Mouse (Mus musculus): ENCODE results near the gene Kdm4b. TPM values are rescaled to one million over a fixed set of nuclear protein-coding genes. Genes with fewer than 3 reads are reported as not detected.

Gene Kdm4b
- polyA plus RNA-seq, 1 experiment from 2014 or later = 33.5 TPM

GRCm38 (mm10) chr17:56348128-56348527 is 22.3 kb downstream of the Kdm4b start:
- Histone ChIP-seq H3K4me2 (ENCODE audit: low read length) (no peak overlapping the region), H3K27me3 (replicated peaks; ENCODE audit: control insufficient read depth, insufficient read depth, low read length) (no peaks in the 10 kb centered on the region), H3K4me3 (ENCODE audit: low read depth, low read length) (no peak overlapping the region), H3K27ac (ENCODE audit: low read depth) (no peak overlapping the region), H3K9ac (ENCODE audit: low read length) (no peak overlapping the region), H3K36me3 (ENCODE audit: control insufficient read depth, insufficient read depth, low read length) (peaks cover 16% of the 10 kb centered on the region), H3K9me3 (ENCODE audit: control insufficient read depth, low read length) (no peaks in the 10 kb centered on the region), H3K4me1 (replicated peaks; ENCODE audit: control insufficient read depth, insufficient read depth, low read length) (no peaks in the 10 kb centered on the region)
- no peak for ATAC-seq (replicated peaks; ENCODE audit: low FRiP score, low TSS enrichment, low read depth)
- WGBS = 69% methylated on average over 4 of the region's 4 CpGs
- DNase-seq (ENCODE audit: low spot score) = no peak

GRCm38 (mm10) chr17:56348586-56348985 is 22.7 kb downstream of the Kdm4b start:
- Histone ChIP-seq H3K4me3 (ENCODE audit: low read depth, low read length) (no peak overlapping the region), H3K4me2 (ENCODE audit: low read length) (no peak overlapping the region), H3K9me3 (ENCODE audit: control insufficient read depth, low read length) (no peaks in the 10 kb centered on the region), H3K27ac (ENCODE audit: low read depth) (no peak overlapping the region), H3K9ac (ENCODE audit: low read length) (no peak overlapping the region), H3K36me3 (ENCODE audit: control insufficient read depth, insufficient read depth, low read length) (peaks cover 20% of the 10 kb centered on the region), H3K4me1 (replicated peaks; ENCODE audit: control insufficient read depth, insufficient read depth, low read length) (no peaks in the 10 kb centered on the region), H3K27me3 (replicated peaks; ENCODE audit: control insufficient read depth, insufficient read depth, low read length) (no peaks in the 10 kb centered on the region)
- DNase-seq (ENCODE audit: low spot score) = no peak
- ATAC-seq (replicated peaks; ENCODE audit: low FRiP score, low TSS enrichment, low read depth) = no peak

GRCm38 (mm10) chr17:56350694-56351093 is 24.8 kb downstream of the Kdm4b start:
- Histone ChIP-seq H3K4me3 (ENCODE audit: low read depth, low read length) (no peak overlapping the region), H3K9me3 (ENCODE audit: control insufficient read depth, low read length) (no peaks in the 10 kb centered on the region), H3K27me3 (replicated peaks; ENCODE audit: control insufficient read depth, insufficient read depth, low read length) (no peaks in the 10 kb centered on the region), H3K27ac (ENCODE audit: low read depth) (no peak overlapping the region), H3K9ac (ENCODE audit: low read length) (no peak overlapping the region), H3K36me3 (ENCODE audit: control insufficient read depth, insufficient read depth, low read length) (peaks cover 39% of the 10 kb centered on the region), H3K4me2 (ENCODE audit: low read length) (no peak overlapping the region), H3K4me1 (replicated peaks; ENCODE audit: control insufficient read depth, insufficient read depth, low read length) (no peaks in the 10 kb centered on the region)
- DNase-seq (ENCODE audit: low spot score) (peak; percentile 92), ATAC-seq (replicated peaks; ENCODE audit: low FRiP score, low TSS enrichment, low read depth) (peak; percentile 74)
- WGBS = 40% methylated on average over 2 of the region's 2 CpGs

GRCm38 (mm10) chr17:56356921-56357885 is 31.3 kb downstream of the Kdm4b start:
- no peaks in the 10 kb centered on the region for H3K27me3 ChIP-seq (replicated peaks; ENCODE audit: control insufficient read depth, insufficient read depth, low read length)
- H3K36me3 ChIP-seq (ENCODE audit: control insufficient read depth, insufficient read depth, low read length) = peaks cover 67% of the 10 kb centered on the region
- ATAC-seq (replicated peaks; ENCODE audit: low FRiP score, low TSS enrichment, low read depth) = peak; percentile 57
- DNase-seq (ENCODE audit: low spot score) = peak; percentile 76
- H3K9ac ChIP-seq (ENCODE audit: low read length) = no peak overlapping the region
- no peak overlapping the region for H3K27ac ChIP-seq (ENCODE audit: low read depth)
- H3K9me3 ChIP-seq (ENCODE audit: control insufficient read depth, low read length) = no peaks in the 10 kb centered on the region
- H3K4me3 ChIP-seq (ENCODE audit: low read depth, low read length) = no peak overlapping the region
- no peaks in the 10 kb centered on the region for H3K4me1 ChIP-seq (replicated peaks; ENCODE audit: control insufficient read depth, insufficient read depth, low read length)
- H3K4me2 ChIP-seq (ENCODE audit: low read length) = no peak overlapping the region
- WGBS = 63% methylated on average over 9 of the region's 9 CpGs

GRCm38 (mm10) chr17:56359183-56359725 is 33.4 kb downstream of the Kdm4b start:
- 83% methylated on average over 3 of the region's 3 CpGs for WGBS
- H3K4me2 ChIP-seq (ENCODE audit: low read length) = no peak overlapping the region
- H3K36me3 ChIP-seq (ENCODE audit: control insufficient read depth, insufficient read depth, low read length) = peaks cover 56% of the 10 kb centered on the region
- H3K4me3 ChIP-seq (ENCODE audit: low read depth, low read length) = no peak overlapping the region
- ATAC-seq (replicated peaks; ENCODE audit: low FRiP score, low TSS enrichment, low read depth) = no peak
- H3K4me1 ChIP-seq (replicated peaks; ENCODE audit: control insufficient read depth, insufficient read depth, low read length) = no peaks in the 10 kb centered on the region
- no peaks in the 10 kb centered on the region for H3K27me3 ChIP-seq (replicated peaks; ENCODE audit: control insufficient read depth, insufficient read depth, low read length)
- no peak overlapping the region for H3K27ac ChIP-seq (ENCODE audit: low read depth)
- DNase-seq (ENCODE audit: low spot score) = no peak
- no peak overlapping the region for H3K9ac ChIP-seq (ENCODE audit: low read length)
- no peaks in the 10 kb centered on the region for H3K9me3 ChIP-seq (ENCODE audit: control insufficient read depth, low read length)

GRCm38 (mm10) chr17:56359864-56360263 is 34.0 kb downstream of the Kdm4b start:
- no peaks in the 10 kb centered on the region for H3K9me3 ChIP-seq (ENCODE audit: control insufficient read depth, low read length)
- no peaks in the 10 kb centered on the region for H3K4me1 ChIP-seq (replicated peaks; ENCODE audit: control insufficient read depth, insufficient read depth, low read length)
- no peak overlapping the region for H3K4me2 ChIP-seq (ENCODE audit: low read length)
- no peak overlapping the region for H3K9ac ChIP-seq (ENCODE audit: low read length)
- DNase-seq (ENCODE audit: low spot score) (no peak), ATAC-seq (replicated peaks; ENCODE audit: low FRiP score, low TSS enrichment, low read depth) (no peak)
- H3K4me3 ChIP-seq (ENCODE audit: low read depth, low read length) = no peak overlapping the region
- H3K36me3 ChIP-seq (ENCODE audit: control insufficient read depth, insufficient read depth, low read length) = peaks cover 50% of the 10 kb centered on the region
- 88% methylated on average over 1 of the region's 1 CpGs for WGBS
- H3K27ac ChIP-seq (ENCODE audit: low read depth) = no peak overlapping the region
- no peaks in the 10 kb centered on the region for H3K27me3 ChIP-seq (replicated peaks; ENCODE audit: control insufficient read depth, insufficient read depth, low read length)

- DNase-seq (ENCODE audit: low spot score) (no peak), ATAC-seq (replicated peaks; ENCODE audit: low FRiP score, low TSS enrichment, low read depth) (no peak)
- Histone ChIP-seq H3K9me3 (ENCODE audit: control insufficient read depth, low read length) (no peaks in the 10 kb centered on the region), H3K4me3 (ENCODE audit: low read depth, low read length) (no peak overlapping the region), H3K4me2 (ENCODE audit: low read length) (no peak overlapping the region), H3K36me3 (ENCODE audit: control insufficient read depth, insufficient read depth, low read length) (peaks cover 44% of the 10 kb centered on the region), H3K4me1 (replicated peaks; ENCODE audit: control insufficient read depth, insufficient read depth, low read length) (peaks cover 4% of the 10 kb centered on the region; the same call in 1 of the 2 replicates), H3K27ac (ENCODE audit: low read depth) (no peak overlapping the region), H3K27me3 (replicated peaks; ENCODE audit: control insufficient read depth, insufficient read depth, low read length) (no peaks in the 10 kb centered on the region), H3K9ac (ENCODE audit: low read length) (no peak overlapping the region)
- WGBS = 61% methylated on average over 8 of the region's 8 CpGs
These were observed 34.6 kb downstream of the Kdm4b start for GRCm38 (mm10) chr17:56360451-56360850.

- Histone ChIP-seq H3K27ac (ENCODE audit: low read depth) (no peak overlapping the region), H3K9ac (ENCODE audit: low read length) (no peak overlapping the region), H3K9me3 (ENCODE audit: control insufficient read depth, low read length) (no peaks in the 10 kb centered on the region), H3K4me2 (ENCODE audit: low read length) (no peak overlapping the region), H3K4me3 (ENCODE audit: low read depth, low read length) (no peak overlapping the region), H3K4me1 (replicated peaks; ENCODE audit: control insufficient read depth, insufficient read depth, low read length) (peaks cover 14% of the 10 kb centered on the region; the same call in 1 of the 2 replicates), H3K36me3 (ENCODE audit: control insufficient read depth, insufficient read depth, low read length) (peaks cover 33% of the 10 kb centered on the region), H3K27me3 (replicated peaks; ENCODE audit: control insufficient read depth, insufficient read depth, low read length) (no peaks in the 10 kb centered on the region)
- DNase-seq (ENCODE audit: low spot score) = no peak
- WGBS = 91% methylated on average over 2 of the region's 2 CpGs
- no peak for ATAC-seq (replicated peaks; ENCODE audit: low FRiP score, low TSS enrichment, low read depth)
These were observed 35.7 kb downstream of the Kdm4b start for GRCm38 (mm10) chr17:56361542-56361941.
